8 mouse cellular contexts compared by ENCODE assay signal in genomic region chr5:30155821-30156629, GRCm38 (mm10). TPM values are rescaled to one million over a fixed set of nuclear protein-coding genes. Genes with fewer than 3 reads are reported as not detected.
A peak's percentile ranks its signal among the peaks of the same experiment; 100 is the strongest.
DNase-seq lines count a peak whose midpoint lies in the region; ATAC-seq and TF ChIP-seq lines count a peak whose summit lies in the region.

No protein-coding gene starts in this region.

- peak overlapping the region; percentile 81 for H3K4me2 ChIP-seq in heart, postnatal 0 days (ENCODE audit: low read depth, low read length)
- peak overlapping the region; percentile 85 for H3K4me2 ChIP-seq in forebrain, embryonic 15.5 days (replicated peaks)

- WGBS in heart, postnatal 0 days = 16% methylated on average over 13 of the region's 13 CpGs
- 34% methylated on average over 13 of the region's 13 CpGs for WGBS in forebrain, embryonic 15.5 days

- H3K27me3 ChIP-seq in heart, postnatal 0 days (ENCODE audit: control insufficient read depth, insufficient read depth, low read length) = no peaks in the 10 kb centered on the region
- H3K27me3 ChIP-seq in G1E (ENCODE audit: insufficient read depth, low read length) = no peaks in the 10 kb centered on the region
- H3K27me3 ChIP-seq in forebrain, embryonic 15.5 days = no peaks in the 10 kb centered on the region

- peak overlapping the region; percentile 98 for H3K27ac ChIP-seq in heart, postnatal 0 days (ENCODE audit: low read depth)
- H3K27ac ChIP-seq in forebrain, embryonic 15.5 days (replicated peaks) = peak overlapping the region; percentile 88

- TF ChIP-seq EP300 in heart, postnatal 0 days (IDR thresholded peaks at IDR 0.05; ENCODE audit: low read depth) = no peak

- peak overlapping the region; percentile 100 for H3K9ac ChIP-seq in heart, postnatal 0 days (replicated peaks; ENCODE audit: low read depth, low read length)
- H3K9ac ChIP-seq in forebrain, embryonic 15.5 days (replicated peaks) = peak overlapping the region; percentile 87

- no peaks in the 10 kb centered on the region for H3K9me3 ChIP-seq in heart, postnatal 0 days (replicated peaks; ENCODE audit: control insufficient read depth, low read length)
- H3K9me3 ChIP-seq in G1E (replicated peaks) = no peaks in the 10 kb centered on the region
- H3K9me3 ChIP-seq in forebrain, embryonic 15.5 days = no peaks in the 10 kb centered on the region

- H3K4me3 ChIP-seq in heart, postnatal 0 days (ENCODE audit: low read depth, low read length) = peak overlapping the region; percentile 94
- H3K4me3 ChIP-seq in G1E (ENCODE audit: low read depth, low read length) = peak overlapping the region; percentile 93
- peak overlapping the region; percentile 93 for H3K4me3 ChIP-seq in forebrain, embryonic 15.5 days

- no peak for DNase-seq in heart, postnatal 0 days (ENCODE audit: low spot score)
- DNase-seq in heart, adult 18-20 months = no peak
- no peak for DNase-seq in G1E (ENCODE audit: low spot score)
- DNase-seq in lung, postnatal 36 days = peak; percentile 19
- no peak for DNase-seq in cerebellum, adult 11 months
- DNase-seq in spleen, postnatal 14 days (ENCODE audit: low spot score in 2 of 2) = no peak
- DNase-seq in embryo, embryonic 11 days = no peak

- no peak for TF ChIP-seq CTCF in heart, postnatal 0 days (IDR thresholded peaks at IDR 0.05; ENCODE audit: low read depth)
- no peak for TF ChIP-seq CTCF in G1E (IDR thresholded peaks at IDR 0.05; ENCODE audit: low read depth, low read length)

- H3K4me1 ChIP-seq in heart, postnatal 0 days (ENCODE audit: control insufficient read depth, insufficient read depth) = peaks cover 28% of the 10 kb centered on the region; the same call in 1 of the 2 replicates
- H3K4me1 ChIP-seq in G1E (ENCODE audit: insufficient read depth, low read depth, low read length) = peaks cover 27% of the 10 kb centered on the region
- peaks cover 32% of the 10 kb centered on the region for H3K4me1 ChIP-seq in forebrain, embryonic 15.5 days

- H3K36me3 ChIP-seq in heart, postnatal 0 days (replicated peaks; ENCODE audit: control insufficient read depth, insufficient read depth, low read length) = peaks cover 11% of the 10 kb centered on the region; the same call in 1 of the 2 replicates
- peaks cover 31% of the 10 kb centered on the region for H3K36me3 ChIP-seq in G1E (replicated peaks)
- no peaks in the 10 kb centered on the region for H3K36me3 ChIP-seq in forebrain, embryonic 15.5 days

- no peak for ATAC-seq in heart, postnatal 0 days (ENCODE audit: insufficient read depth, low read depth)
- no peak for ATAC-seq in G1E (ENCODE audit: extremely low read depth, insufficient number of reproducible peaks, low FRiP score, poor library complexity, severe bottlenecking)
- ATAC-seq in forebrain, embryonic 15.5 days (replicated peaks) = no peak

RNA-seq across cellular contexts. Expression of gene Hadhb, which starts 1.0 kb away (rescaled TPM):
- 669 and 1,098 TPM in 2 replicates for total RNA-seq in heart, postnatal 0 days (2014; rRNA removed; ENCODE audit: low replicate concordance)
- polyA plus RNA-seq in heart, postnatal 0 days (2015; fragmentation: Nextera tagmentation; extraction: Ambion mirVana) = 1,207 and 1,270 TPM in 2 replicates
- total RNA-seq in heart, adult 18-20 months (2021) = 1,000 to 10,000 TPM; 2,535 to 2,720 TPM
- total RNA-seq in G1E (2014; fragmentation: Nextera tagmentation) (61.4 and 74.9 TPM in 2 replicates), G1E (2017) (108 and 112 TPM in 2 replicates)
- polyA plus RNA-seq in G1E (2012) = 16.3 and 51.3 TPM in 2 replicates
- polyA plus RNA-seq in forebrain, embryonic 15.5 days (2015; fragmentation: Nextera tagmentation; extraction: Ambion mirVana) = 65.2 and 73.6 TPM in 2 replicates

RNA-seq across cellular contexts. Expression of gene Hadha, which starts 1.1 kb away (rescaled TPM):
- total RNA-seq in heart, postnatal 0 days (2014; rRNA removed; ENCODE audit: low replicate concordance) = 368 and 497 TPM in 2 replicates
- 722 and 748 TPM in 2 replicates for polyA plus RNA-seq in heart, postnatal 0 days (2015; fragmentation: Nextera tagmentation; extraction: Ambion mirVana)
- total RNA-seq in heart, adult 18-20 months (2021) = 1,000 to 10,000 TPM; 1,388 to 1,426 TPM
- total RNA-seq in G1E (2014; fragmentation: Nextera tagmentation) (121 and 133 TPM in 2 replicates), G1E (2017) (162 and 168 TPM in 2 replicates)
- 18.4 and 29.8 TPM in 2 replicates for polyA plus RNA-seq in G1E (2012)
- polyA plus RNA-seq in forebrain, embryonic 15.5 days (2015; fragmentation: Nextera tagmentation; extraction: Ambion mirVana) = 73.9 and 79.7 TPM in 2 replicates

RNA-seq across cellular contexts. Expression of gene Adgrf3, which starts 49.5 kb away (rescaled TPM):
- 0.08 and 0.43 TPM in 2 replicates for total RNA-seq in heart, postnatal 0 days (2014; rRNA removed; ENCODE audit: low replicate concordance)
- polyA plus RNA-seq in heart, postnatal 0 days (2015; fragmentation: Nextera tagmentation; extraction: Ambion mirVana) = 0.23 and 0.60 TPM in 2 replicates
- under 1 TPM in 1 of 2 experiments, not detected in 1; 0.59 TPM for total RNA-seq in heart, adult 18-20 months (2021)
- 1.1 and 1.3 TPM in 2 replicates for total RNA-seq in G1E (2014; fragmentation: Nextera tagmentation)
- 0.11 and 0.23 TPM in 2 replicates for total RNA-seq in G1E (2017)
- 0.02 and 0.03 TPM in 2 replicates for polyA plus RNA-seq in G1E (2012)
- polyA plus RNA-seq in forebrain, embryonic 15.5 days (2015; fragmentation: Nextera tagmentation; extraction: Ambion mirVana) = not detected in 2 replicates

RNA-seq across cellular contexts. Expression of gene 3110082J24Rik, which starts 50.1 kb away (rescaled TPM):
- not detected in 2 replicates for total RNA-seq in heart, postnatal 0 days (2014; rRNA removed; ENCODE audit: low replicate concordance)
- not detected in 2 replicates for polyA plus RNA-seq in heart, postnatal 0 days (2015; fragmentation: Nextera tagmentation; extraction: Ambion mirVana)
- not detected for total RNA-seq in heart, adult 18-20 months (2021)
- total RNA-seq in G1E (2014; fragmentation: Nextera tagmentation) = not detected in 2 replicates
- total RNA-seq in G1E (2017) = not detected in 2 replicates
- not detected in 2 replicates for polyA plus RNA-seq in G1E (2012)
- 2.9 and 3.1 TPM in 2 replicates for polyA plus RNA-seq in forebrain, embryonic 15.5 days (2015; fragmentation: Nextera tagmentation; extraction: Ambion mirVana)

RNA-seq across cellular contexts. Expression of gene Garem2, which starts 51.1 kb away (rescaled TPM):
- total RNA-seq in heart, postnatal 0 days (2014; rRNA removed; ENCODE audit: low replicate concordance) = 0.70 TPM in 1 of 2 replicates, not detected in the other
- polyA plus RNA-seq in heart, postnatal 0 days (2015; fragmentation: Nextera tagmentation; extraction: Ambion mirVana) = 0.12 and 0.14 TPM in 2 replicates
- total RNA-seq in heart, adult 18-20 months (2021) = under 1 TPM in 1 of 2 experiments, not detected in 1; 0.10 TPM
- total RNA-seq in G1E (2014; fragmentation: Nextera tagmentation) = not detected in 2 replicates
- under 0.01 and 0.06 TPM in 2 replicates for total RNA-seq in G1E (2017)
- not detected in 2 replicates for polyA plus RNA-seq in G1E (2012)
- 12.7 and 12.8 TPM in 2 replicates for polyA plus RNA-seq in forebrain, embryonic 15.5 days (2015; fragmentation: Nextera tagmentation; extraction: Ambion mirVana)
